Comparison of ENCODE assay signal across 26 mouse cellular contexts in genomic region chr19:48779095-48779765, GRCm38 (mm10).
"Had no signal": no experiment of that assay in that cellular context is flagged by ENCODE, and none has a peak within 500 bp of the region (broad histone marks: within the 10 kb centered on the region; RNA-seq: fewer than 3 reads in every experiment).

No protein-coding gene starts in this region.

- H3K36me3 ChIP-seq: heart, embryonic 13.5 days; heart, embryonic 15.5 days; hindbrain, embryonic 10.5 days; hindbrain, embryonic 12.5 days; intestine, embryonic 15.5 days; limb, embryonic 13.5 days; limb, embryonic 15.5 days; liver, embryonic 12.5 days had no signal

- H3K4me1 ChIP-seq: heart, embryonic 13.5 days; heart, embryonic 15.5 days; hindbrain, embryonic 10.5 days; intestine, embryonic 15.5 days; limb, embryonic 15.5 days; liver, embryonic 12.5 days had no signal

- H3K27ac ChIP-seq: heart, adult 2 months; heart, embryonic 13.5 days; heart, embryonic 15.5 days; hindbrain, embryonic 10.5 days; hindbrain, embryonic 12.5 days; hindbrain, embryonic 14.5 days; intestine, embryonic 15.5 days; limb, embryonic 13.5 days; limb, embryonic 15.5 days; liver, embryonic 12.5 days; liver, embryonic 14.5 days had no signal

- H3K9ac ChIP-seq: heart, embryonic 13.5 days; heart, embryonic 15.5 days; hindbrain, embryonic 12.5 days; hindbrain, embryonic 14.5 days; intestine, embryonic 15.5 days; limb, embryonic 13.5 days; limb, embryonic 15.5 days; liver, embryonic 12.5 days; liver, embryonic 14.5 days had no signal

- ATAC-seq: hindbrain, embryonic 16.5 days; inflammation-experienced regulatory T-cells, adult 6 months; intestine, embryonic 15.5 days; liver, embryonic 12.5 days had no signal

- DNase-seq: gastrocnemius, postnatal 14 days; gastrocnemius, postnatal 36 days; heart, adult 11 months; heart, adult 2 months; heart, postnatal 14 days; heart, postnatal 4 days; kidney, adult 11 months; kidney, adult 2 months; kidney, adult 9 months; kidney, postnatal 25 days; layer of hippocampus, adult 9-11 months; layer of hippocampus, postnatal 36 days; left cerebral cortex, postnatal 4 days had no signal

- H3K4me3 ChIP-seq: heart, adult 2 months; heart, embryonic 13.5 days; heart, embryonic 15.5 days; hindbrain, embryonic 10.5 days; hindbrain, embryonic 12.5 days; intestine, embryonic 15.5 days; limb, embryonic 13.5 days; limb, embryonic 15.5 days; liver, embryonic 12.5 days had no signal

- H3K4me2 ChIP-seq: heart, embryonic 11.5 days; heart, embryonic 13.5 days; heart, embryonic 15.5 days; hindbrain, embryonic 12.5 days; hindbrain, embryonic 14.5 days; intestine, embryonic 15.5 days; limb, embryonic 13.5 days; limb, embryonic 15.5 days; liver, embryonic 12.5 days had no signal

- H3K27me3 ChIP-seq: heart, embryonic 13.5 days; heart, embryonic 15.5 days; hindbrain, embryonic 12.5 days; intestine, embryonic 15.5 days; limb, embryonic 13.5 days; limb, embryonic 15.5 days; liver, embryonic 12.5 days had no signal

- H3K9me3 ChIP-seq: heart, embryonic 15.5 days; hindbrain, embryonic 12.5 days; intestine, embryonic 15.5 days; limb, embryonic 15.5 days; liver, embryonic 12.5 days had no signal
